Mouse (Mus musculus) spleen, postnatal 0 days (tissue): ENCODE data around the gene Nek8. TPM values are rescaled to one million over a fixed set of nuclear protein-coding genes. Genes with fewer than 3 reads are reported as not detected.

Source experiments
- polyA plus RNA-seq: library from polyadenylated mRNA; unstranded; fragments of >200 nt; fragmentation: Nextera tagmentation; extraction: Ambion mirVana; gene quantifications from 2 replicates; pipeline ENCODE4 v1.2.1, GENCODE M21; 2015

Nek8 gene
- polyA plus RNA-seq, result 14.1 and 16.6 TPM in 2 replicates

GRCm38 (mm10) chr11:78176402-78176862, at the start of gene Nek8, which contains the start of gene Tlcd1:
Gene Nek8 (minus strand): TSS chr11:78176675.
Gene Tlcd1 (plus strand): TSS chr11:78176711.

GRCm38 (mm10) chr11:78193113-78193512, 16.6 kb upstream of the Nek8 start, which contains the start of gene Proca1:
Gene Proca1 (plus strand): TSS chr11:78193392.

GRCm38 (mm10) chr11:78188331-78189233, 12.1 kb upstream of the Nek8 start, which contains the start of gene Rab34:
Gene Rab34 (plus strand): TSS chr11:78188430.

GRCm38 (mm10) chr11:78182961-78183844, 6.7 kb upstream of the Nek8 start, which contains the start of gene Rpl23a:
Gene Rpl23a (minus strand): TSS chr11:78183584.

GRCm38 (mm10) chr11:78164924-78165760, 11.3 kb downstream of the Nek8 start, which contains the start of gene Traf4:
Gene Traf4 (minus strand): TSS chr11:78165589.

Other genes starting within 250 kb of the Nek8 start
- 0.07 TPM in 1 of 2 replicates, not detected in the other for gene Sez6, start 245.9 kb downstream of the Nek8 start, polyA plus RNA-seq
- 9.8 and 12.5 TPM in 2 replicates for gene Phf12, start 193.9 kb downstream of the Nek8 start, polyA plus RNA-seq
- 10.2 and 12.3 TPM in 2 replicates for gene Dhrs13, start 144.4 kb downstream of the Nek8 start, polyA plus RNA-seq
- gene Flot2, start 138.7 kb downstream of the Nek8 start, polyA plus RNA-seq, result 26.5 and 34.6 TPM in 2 replicates
- 15.8 and 17.1 TPM in 2 replicates for gene Eral1, start 96.3 kb downstream of the Nek8 start, polyA plus RNA-seq
- gene Fam222b, start 82.0 kb downstream of the Nek8 start, polyA plus RNA-seq, result 6.6 and 7.5 TPM in 2 replicates
- gene Traf4, start 11.1 kb downstream of the Nek8 start, polyA plus RNA-seq, result 22.4 and 23.0 TPM in 2 replicates
- gene Tlcd1, start within 50 bp of the Nek8 start, polyA plus RNA-seq, result 40.3 and 43.9 TPM in 2 replicates
- gene Rpl23a, start 6.9 kb upstream of the Nek8 start, polyA plus RNA-seq, result 1,199 and 1,213 TPM in 2 replicates
- gene Rab34, start 11.8 kb upstream of the Nek8 start, polyA plus RNA-seq, result 24.2 and 31.4 TPM in 2 replicates
- 1.9 and 3.5 TPM in 2 replicates for gene Proca1, start 16.7 kb upstream of the Nek8 start, polyA plus RNA-seq
- gene Sdf2, start 69.1 kb upstream of the Nek8 start, polyA plus RNA-seq, result 40.3 and 46.6 TPM in 2 replicates
- gene Supt6, start 69.3 kb upstream of the Nek8 start, polyA plus RNA-seq, result 9.3 and 9.9 TPM in 2 replicates
- gene 2610507B11Rik, start 85.1 kb upstream of the Nek8 start, polyA plus RNA-seq, result 44.2 and 50.1 TPM in 2 replicates
- gene BC030499, start 114.2 kb upstream of the Nek8 start, polyA plus RNA-seq, result 0.28 and 0.48 TPM in 2 replicates
- gene Spag5, start 124.9 kb upstream of the Nek8 start, polyA plus RNA-seq, result 32.4 and 32.5 TPM in 2 replicates
- 1.4 and 1.7 TPM in 2 replicates for gene Aldoc, start 146.3 kb upstream of the Nek8 start, polyA plus RNA-seq
- 30.3 and 30.6 TPM in 2 replicates for gene Pigs, start 151.7 kb upstream of the Nek8 start, polyA plus RNA-seq
- 42.3 and 46.7 TPM in 2 replicates for gene Unc119, start 166.8 kb upstream of the Nek8 start, polyA plus RNA-seq
- gene Foxn1, start 209.9 kb upstream of the Nek8 start, polyA plus RNA-seq, result not detected in 2 replicates
- 0.08 TPM in 1 of 2 replicates, not detected in the other for gene Slc13a2, start 245.5 kb upstream of the Nek8 start, polyA plus RNA-seq